Mouse (Mus musculus) CD8-positive naive resting alpha-beta T cell, adult 2 months (primary cell): ENCODE measurements around the gene Ints11.

ENCODE experiments used
- DNase-seq, 2 experiments: peaks; one replicate each; pipeline ENCODE4 v3.0.0; 2022; ENCODE audit warnings: low read depth in 2 of 2, low spot score in 2 of 2

The Ints11 gene

GRCm38 (mm10) chr4:155891551-155892001 lies 22.2 kb downstream of the Ints11 start, which contains the start of the genes Pusl1 and Acap3:
TSS of gene Pusl1 (minus strand) at chr4:155891781.
TSS of gene Acap3 (plus strand) at chr4:155891822.
- peak; percentile 94 to 98 for DNase-seq

- DNase-seq, result peak; percentile 68 to 75
Measured at GRCm38 (mm10) chr4:155892017-155892416, 22.7 kb downstream of the Ints11 start.

- DNase-seq, result no peak
Measured at GRCm38 (mm10) chr4:155892438-155893211, 23.3 kb downstream of the Ints11 start.

- DNase-seq, result no peak
Measured at GRCm38 (mm10) chr4:155893212-155893690, 23.9 kb downstream of the Ints11 start.

GRCm38 (mm10) chr4:155894311-155894881 lies 25.1 kb downstream of the Ints11 start:
- DNase-seq, result peak; percentile 17 to 32

- DNase-seq, result no peak
Measured at GRCm38 (mm10) chr4:155895216-155895615, 25.9 kb downstream of the Ints11 start.

- no peak for DNase-seq
Measured at GRCm38 (mm10) chr4:155895826-155896225, 26.5 kb downstream of the Ints11 start.

- no peak for DNase-seq
Measured at GRCm38 (mm10) chr4:155896461-155896860, 27.1 kb downstream of the Ints11 start.

GRCm38 (mm10) chr4:155898318-155898717 lies 29.0 kb downstream of the Ints11 start:
- no peak for DNase-seq

- DNase-seq, result no peak
Measured at GRCm38 (mm10) chr4:155899355-155899754, 30.0 kb downstream of the Ints11 start.

- DNase-seq, result no peak
Measured at GRCm38 (mm10) chr4:155901205-155901604, 31.9 kb downstream of the Ints11 start.

GRCm38 (mm10) chr4:155903246-155903645 lies 33.9 kb downstream of the Ints11 start:
- no peak for DNase-seq

GRCm38 (mm10) chr4:155904318-155905102 lies 35.2 kb downstream of the Ints11 start:
- peak in 1 of 2 experiments; percentile 1 for DNase-seq

GRCm38 (mm10) chr4:155905634-155906033 lies 36.3 kb downstream of the Ints11 start:
- no peak for DNase-seq

GRCm38 (mm10) chr4:155906125-155906524 lies 36.8 kb downstream of the Ints11 start:
- DNase-seq, result peak in 1 of 2 experiments; percentile 0

GRCm38 (mm10) chr4:155907003-155907402 lies 37.7 kb downstream of the Ints11 start:
- no peak for DNase-seq

- peak in 1 of 2 experiments; percentile 0 for DNase-seq
Measured at GRCm38 (mm10) chr4:155908281-155908680, 38.9 kb downstream of the Ints11 start.

GRCm38 (mm10) chr4:155908751-155909150 lies 39.4 kb downstream of the Ints11 start:
- DNase-seq, result no peak

- DNase-seq, result no peak
Measured at GRCm38 (mm10) chr4:155932031-155932430, 62.7 kb downstream of the Ints11 start.
